Mouse (Mus musculus): ENCODE data around the gene Kif6.

- TF ChIP-seq CTCF (IDR thresholded peaks at IDR 0.05; ENCODE audit: extremely low read depth, insufficient read length, insufficient replicate concordance, low read depth, low read length) (no peak), POLR2A (IDR thresholded peaks at IDR 0.05; ENCODE audit: low read depth, low read length) (no peak)
These were observed 9.6 kb downstream of the Kif6 start for GRCm38 (mm10) chr17:49624572-49624971.
